Mouse (Mus musculus) kidney, adult 10 weeks (tissue): ENCODE measurements around the gene Rbm7. TPM values are rescaled to one million over a fixed set of nuclear protein-coding genes. Genes with fewer than 3 reads are reported as not detected.

ENCODE experiments used
- polyA plus RNA-seq: library from polyadenylated mRNA; stranded (reverse); fragments of 350-450 nt; fragmentation: Illumina TruSeq; extraction: RNeasy Lipid Tissue Mini Kit (QIAGEN cat#74804); gene quantifications from one replicate; pipeline ENCODE4 v1.2.3, GENCODE M21; 2014; ENCODE audit warnings: low read depth, low replicate concordance

Rbm7 gene
- polyA plus RNA-seq: 102 TPM

DNA sequence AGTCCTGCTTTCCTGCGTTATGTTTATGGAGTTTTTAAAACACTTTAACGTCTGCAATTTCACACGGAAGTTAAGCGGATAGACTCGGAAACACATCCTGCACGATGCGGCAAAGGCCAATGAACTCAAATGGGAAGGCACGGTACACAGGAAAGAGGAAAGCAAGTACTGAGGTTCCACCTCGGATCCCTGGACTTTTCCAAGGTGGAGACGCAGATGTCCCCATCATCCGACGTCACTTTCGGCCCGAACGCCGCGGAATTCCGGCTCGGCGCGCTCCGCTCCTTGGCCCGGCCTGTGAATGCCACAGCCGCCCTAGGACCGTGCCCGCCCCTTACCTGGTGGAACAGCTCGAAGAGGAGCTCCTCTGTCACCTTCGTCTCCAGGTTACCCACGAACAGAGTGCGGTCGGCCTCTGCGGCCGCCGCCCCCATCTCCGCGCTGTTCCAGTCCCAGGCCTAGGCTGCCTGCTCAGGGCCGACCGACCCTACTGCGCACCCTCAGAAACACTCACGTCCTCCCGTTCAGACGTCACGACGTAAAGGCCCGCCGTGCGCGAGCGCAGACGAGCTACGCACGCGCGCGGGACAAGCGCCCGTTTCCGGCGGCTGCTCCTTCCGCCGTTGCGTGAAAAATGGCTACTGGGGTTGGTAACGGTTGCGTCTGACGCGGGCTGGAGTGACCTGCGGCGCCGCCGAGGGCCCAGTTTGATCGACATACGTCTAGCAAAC is at the start of gene Rbm7, which contains the start of gene Gm5617:
Gene Rbm7 (minus strand): TSS at position 483 of the 731 bp plus-strand sequence.
Gene Gm5617 (plus strand): TSS at position 626 of the 731 bp plus-strand sequence.

DNA sequence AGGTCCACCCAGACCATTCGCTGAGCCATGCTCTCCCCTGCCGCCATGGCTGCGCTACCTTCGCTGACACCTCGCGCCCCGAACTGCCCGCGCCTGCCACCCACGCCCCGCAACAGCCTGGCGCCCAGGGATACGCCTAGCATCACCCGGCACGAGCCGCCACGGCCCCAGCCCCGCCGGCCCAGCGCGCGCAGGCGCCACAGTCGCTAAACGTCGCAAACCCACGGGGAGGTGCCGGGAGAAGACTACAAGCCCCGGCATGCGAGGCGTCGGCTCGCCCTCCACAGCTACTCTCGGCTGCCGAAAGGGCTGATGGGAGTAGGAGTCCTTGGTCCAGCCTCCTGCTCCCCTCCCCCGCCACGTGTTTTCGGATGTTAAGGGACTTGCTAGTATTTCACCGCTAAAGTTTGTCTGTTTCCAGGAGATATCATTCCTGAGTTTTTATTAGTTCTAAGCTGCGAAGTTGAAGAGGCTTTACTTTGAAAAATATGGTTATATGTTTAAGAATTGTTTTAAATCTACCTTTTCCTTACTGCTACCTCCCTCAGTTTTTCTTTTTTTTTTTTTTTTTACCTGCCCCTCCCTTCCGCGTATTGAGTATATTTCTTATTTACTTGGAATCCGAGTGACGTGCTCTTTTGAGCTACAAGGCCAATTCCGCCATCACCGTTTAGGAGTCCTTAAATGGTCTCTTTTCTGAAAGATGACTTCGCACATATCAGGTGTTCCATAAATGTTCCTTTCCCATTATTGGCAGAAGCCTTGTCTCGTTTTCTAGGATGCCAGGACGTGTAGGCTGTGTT is 14.5 kb downstream of the Rbm7 start, which contains the start of gene Rexo2:
Gene Rexo2 (minus strand): TSS at position 213 of the 803 bp plus-strand sequence.

Other genes with a start within 250 kb of the Rbm7 start
- 2.3 TPM for gene Nxpe2, start 141.8 kb downstream of the Rbm7 start, polyA plus RNA-seq
- gene Rexo2, start 14.7 kb downstream of the Rbm7 start, polyA plus RNA-seq: 113 TPM
- not detected for gene Gm5617, start 143 bp upstream of the Rbm7 start, polyA plus RNA-seq
- 0.73 TPM for gene Nnmt, start 109.9 kb upstream of the Rbm7 start, polyA plus RNA-seq